Mouse (Mus musculus) erythroid progenitor cell, adult 5-6 weeks (primary cell): Measurements from ENCODE around the gene Tuba8. TPM values are rescaled to one million over a fixed set of nuclear protein-coding genes. Genes with fewer than 3 reads are reported as not detected.

Experiments
- ATAC-seq: replicated peaks from 2 replicates; pipeline ENCODE4 v1.8.0; 2016; ENCODE audit warnings: moderate number of reproducible peaks, mild to moderate bottlenecking, moderate TSS enrichment, inconsistent platforms; ENCODE audit not compliant: poor library complexity, low FRiP score, severe bottlenecking
- total RNA-seq, 2 experiments: library from RNA; stranded (forward) in 1 of 2; stranded (reverse) in 1 of 2; fragments of 150-400 nt in 1 of 2; fragments of 186-747, 209-891 nt in 1 of 2; gene quantifications; 2 replicates each; pipeline versions ENCODE4 v1.2.3 to v1.2.4; 2015 to 2017; ENCODE audit warnings: low replicate concordance in 2 of 2

Gene Tuba8
- total RNA-seq, 2 experiments from 2014 or later = 4.2 to 5.6 TPM

DNA sequence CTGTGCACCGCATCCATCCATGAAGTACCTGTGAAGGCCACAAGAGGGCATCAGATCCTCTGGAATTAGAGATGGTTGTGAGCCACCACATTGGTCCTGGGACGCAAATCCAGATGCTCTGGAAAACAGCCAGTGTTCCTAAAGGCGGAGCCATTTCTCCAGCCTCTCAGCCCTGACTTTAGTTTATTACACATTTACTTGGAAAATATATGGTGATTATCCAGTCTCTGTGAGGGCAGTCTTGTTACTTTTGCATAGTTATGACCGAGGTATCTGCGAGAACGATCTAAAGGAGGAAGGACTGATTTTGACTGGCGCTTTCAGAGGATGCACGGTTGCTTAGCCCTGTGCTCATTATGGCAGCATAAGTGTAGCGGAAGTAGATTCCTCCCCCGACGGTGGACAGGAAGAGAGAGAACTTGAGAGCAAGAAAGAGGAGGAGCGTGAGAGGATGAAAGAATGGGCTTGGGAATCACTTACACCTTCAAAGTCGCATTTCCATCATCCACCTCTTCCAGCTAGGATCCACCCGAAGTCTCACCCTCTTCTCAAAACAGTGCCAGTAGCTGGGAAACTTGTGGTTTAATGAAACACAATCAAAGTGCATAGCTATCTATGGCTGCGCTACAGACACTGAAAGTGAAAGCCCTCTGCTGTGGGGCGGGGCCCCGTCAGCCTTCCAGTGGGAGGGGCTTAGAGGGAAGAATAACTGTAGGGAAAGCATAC lies 61.7 kb downstream of the Tuba8 start:
- peak; percentile 95 for ATAC-seq

DNA sequence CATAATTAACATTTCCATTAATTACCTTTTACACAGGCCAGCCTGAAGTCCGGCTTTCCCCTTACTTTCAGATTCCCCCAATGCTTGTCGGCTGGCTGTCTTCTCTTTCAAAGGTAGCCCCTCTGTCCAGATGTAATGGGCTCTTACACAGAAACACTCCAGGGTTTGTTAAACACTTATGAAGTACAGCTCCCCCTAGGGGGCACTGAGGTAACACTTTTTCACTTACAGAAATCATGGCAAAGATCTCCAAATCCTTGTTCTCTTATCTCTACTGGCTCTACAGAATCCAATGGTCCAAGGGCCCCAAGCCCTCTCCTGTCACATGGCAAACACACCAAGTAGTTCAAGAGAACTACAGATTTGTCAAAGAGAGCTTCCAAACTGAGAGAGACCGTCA lies 63.9 kb downstream of the Tuba8 start:
- no peak for ATAC-seq

Other genes starting within 250 kb of the Tuba8 start
- 168 and 179 TPM in 2 replicates for gene Mical3, start 79.7 kb upstream of the Tuba8 start, total RNA-seq (2015; ENCODE audit: low replicate concordance)
- 159 and 259 TPM in 2 replicates for gene Mical3, start 79.7 kb upstream of the Tuba8 start, total RNA-seq (2017; ENCODE audit: low replicate concordance)
- gene Pex26, start 27.0 kb upstream of the Tuba8 start, total RNA-seq (2015; ENCODE audit: low replicate concordance) = 0.36 and 1.3 TPM in 2 replicates
- 0.26 and 1.2 TPM in 2 replicates for gene Pex26, start 27.0 kb upstream of the Tuba8 start, total RNA-seq (2017; ENCODE audit: low replicate concordance)
- gene Usp18, start 35.2 kb downstream of the Tuba8 start, total RNA-seq (2015; ENCODE audit: low replicate concordance) = 23.1 and 29.3 TPM in 2 replicates
- gene Usp18, start 35.2 kb downstream of the Tuba8 start, total RNA-seq (2017; ENCODE audit: low replicate concordance) = 19.1 and 26.8 TPM in 2 replicates
- 2.2 TPM in 1 of 2 replicates, not detected in the other for gene Slc6a13, start 89.5 kb downstream of the Tuba8 start, total RNA-seq (2015; ENCODE audit: low replicate concordance)
- 3.3 TPM in 1 of 2 replicates, not detected in the other for gene Slc6a13, start 89.5 kb downstream of the Tuba8 start, total RNA-seq (2017; ENCODE audit: low replicate concordance)
- gene Slc6a12, start 132.4 kb downstream of the Tuba8 start, total RNA-seq (2015; ENCODE audit: low replicate concordance) = not detected in 2 replicates
- not detected in 2 replicates for gene Slc6a12, start 132.4 kb downstream of the Tuba8 start, total RNA-seq (2017; ENCODE audit: low replicate concordance)